Mouse (Mus musculus) CD4-positive helper T cell, adult 2 months (primary cell): Measurements from ENCODE around the gene Lypd4.
"Not testable (repeated sequence)": the region's sequence is repeated elsewhere in the genome, so short reads cannot be mapped to it uniquely, and the experiment has no call there.

Source experiments
- DNase-seq: peaks from one replicate; pipeline ENCODE4 v3.0.0-alpha.2; 2012; ENCODE audit warnings: low read depth, missing footprints, low spot score

Gene Lypd4

GRCm38 (mm10) chr7:24869532-24870165, at the start of gene Lypd4, which contains the start of gene Dmrtc2:
TSS of gene Lypd4 (minus strand) at chr7:24869941.
TSS of gene Dmrtc2 (plus strand) at chr7:24870057.
- DNase-seq: no peak

- DNase-seq: no peak
Observed at GRCm38 (mm10) chr7:24918763-24919323, 49.1 kb upstream of the Lypd4 start.

- no peak for DNase-seq
Observed at GRCm38 (mm10) chr7:24912480-24912879, 42.7 kb upstream of the Lypd4 start.

- DNase-seq: peak; percentile 89
Observed at GRCm38 (mm10) chr7:24907211-24907748, 37.5 kb upstream of the Lypd4 start.

GRCm38 (mm10) chr7:24906551-24906950, 36.8 kb upstream of the Lypd4 start:
- DNase-seq: no peak

GRCm38 (mm10) chr7:24904936-24905335, 35.2 kb upstream of the Lypd4 start:
- peak; percentile 79 for DNase-seq

- peak; percentile 97 for DNase-seq
Observed at GRCm38 (mm10) chr7:24904070-24904483, 34.3 kb upstream of the Lypd4 start.

GRCm38 (mm10) chr7:24903444-24903825, 33.7 kb upstream of the Lypd4 start:
- DNase-seq: no peak

- DNase-seq: peak; percentile 89
Observed at GRCm38 (mm10) chr7:24902630-24903443, 33.1 kb upstream of the Lypd4 start, which contains the start of gene Arhgef1. TSS of gene Arhgef1 (plus strand) at chr7:24902912.

GRCm38 (mm10) chr7:24902264-24902629, 32.5 kb upstream of the Lypd4 start:
- no peak for DNase-seq

- DNase-seq: peak; percentile 81
Observed at GRCm38 (mm10) chr7:24901842-24902241, 32.1 kb upstream of the Lypd4 start.

GRCm38 (mm10) chr7:24901114-24901513, 31.4 kb upstream of the Lypd4 start:
- no peak for DNase-seq

GRCm38 (mm10) chr7:24897959-24898358, 28.2 kb upstream of the Lypd4 start:
- no peak for DNase-seq

- no peak for DNase-seq
Observed at GRCm38 (mm10) chr7:24897224-24897623, 27.5 kb upstream of the Lypd4 start, which contains the start of gene Cd79a. TSS of gene Cd79a (plus strand) at chr7:24897381.

GRCm38 (mm10) chr7:24896269-24896668, 26.5 kb upstream of the Lypd4 start:
- DNase-seq: no peak

GRCm38 (mm10) chr7:24895749-24896148, 26.0 kb upstream of the Lypd4 start:
- DNase-seq: not testable (repeated sequence)

GRCm38 (mm10) chr7:24892125-24892583, 22.4 kb upstream of the Lypd4 start:
- DNase-seq: peak; percentile 27

- no peak for DNase-seq
Observed at GRCm38 (mm10) chr7:24891241-24892124, 21.7 kb upstream of the Lypd4 start.

GRCm38 (mm10) chr7:24890281-24891216, 20.8 kb upstream of the Lypd4 start:
- peak; percentile 84 for DNase-seq
